Mouse (Mus musculus) adrenal gland, postnatal 25 days (tissue): ENCODE results near the gene Ctu1. TPM values are rescaled to one million over a fixed set of nuclear protein-coding genes. Genes with fewer than 3 reads are reported as not detected.
A peak's percentile ranks its signal among the peaks of the same experiment; 100 is the strongest.
"Not testable (repeated sequence)": the region's sequence is repeated elsewhere in the genome, so short reads cannot be mapped to it uniquely, and the experiment has no call there.

Experiments
- DNase-seq: peaks from one replicate; pipeline ENCODE4 v3.0.0; 2021; ENCODE audit warnings: mixed read lengths
- total RNA-seq: library from RNA; stranded (reverse); gene quantifications from 2 replicates; pipeline ENCODE4 v1.2.3, GENCODE M21; 2021

Gene Ctu1
- total RNA-seq, 1 experiment from 2014 or later: 13.4 TPM

DNA sequence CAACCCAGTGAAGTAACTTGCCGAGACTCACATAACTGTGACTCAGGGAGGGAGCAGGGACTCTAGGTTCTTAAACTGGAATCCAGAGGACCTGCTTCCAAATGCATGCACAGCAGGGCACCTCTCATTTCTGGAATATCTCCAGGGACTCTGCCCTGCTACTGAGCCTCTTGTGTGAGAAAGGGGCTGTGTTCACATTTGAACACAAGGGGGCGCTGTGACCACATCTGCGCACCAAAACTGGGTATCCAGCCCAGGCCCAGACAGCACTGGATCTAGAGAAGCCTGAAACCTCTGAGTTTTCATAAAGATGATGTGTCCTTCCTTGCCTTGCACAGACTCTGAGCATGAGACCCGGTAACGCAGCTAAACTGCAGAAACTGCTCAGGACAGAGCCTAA lies 9.1 kb downstream of the Ctu1 start:
- peak; percentile 63 for DNase-seq

DNA sequence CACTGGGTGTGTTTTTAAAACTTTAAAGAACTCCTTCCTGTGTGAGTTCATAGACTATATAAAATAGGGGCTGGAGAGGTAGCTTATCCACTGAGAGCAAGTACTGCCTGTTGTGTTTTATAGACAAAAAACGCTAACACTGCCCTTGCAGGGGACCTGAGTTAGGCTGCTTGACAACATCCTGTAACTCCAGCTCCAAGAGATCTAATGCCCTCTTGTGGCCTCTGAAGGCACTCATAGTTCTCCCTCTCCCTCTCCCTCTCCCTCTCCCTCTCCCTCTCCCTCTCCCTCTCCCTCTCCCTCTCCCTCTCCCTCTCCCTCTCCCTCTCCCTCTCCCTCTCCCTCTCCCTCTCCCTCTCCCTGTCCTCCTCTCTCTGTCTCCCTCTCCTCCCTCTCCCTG lies 10.7 kb downstream of the Ctu1 start:
- not testable (repeated sequence) for DNase-seq

DNA sequence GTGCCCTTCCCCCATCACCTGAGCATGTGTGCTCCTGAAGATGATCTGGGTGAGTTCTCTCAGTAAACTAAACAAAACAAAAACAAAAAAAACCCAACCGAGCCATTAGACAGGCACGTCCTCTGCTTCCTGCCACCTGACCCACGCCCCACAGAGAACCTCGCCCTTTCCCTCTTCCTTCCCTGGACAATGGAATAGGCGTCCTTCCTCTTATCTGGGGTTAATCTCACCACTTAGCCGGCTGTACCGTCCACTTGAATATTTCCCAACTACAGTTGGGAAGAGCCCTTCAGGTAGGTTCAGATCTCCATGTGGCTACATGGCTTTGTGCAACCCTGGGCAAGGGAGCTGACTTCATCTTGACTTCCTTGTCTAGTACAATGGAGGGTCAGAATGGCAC lies 13.3 kb downstream of the Ctu1 start:
- no peak for DNase-seq

DNA sequence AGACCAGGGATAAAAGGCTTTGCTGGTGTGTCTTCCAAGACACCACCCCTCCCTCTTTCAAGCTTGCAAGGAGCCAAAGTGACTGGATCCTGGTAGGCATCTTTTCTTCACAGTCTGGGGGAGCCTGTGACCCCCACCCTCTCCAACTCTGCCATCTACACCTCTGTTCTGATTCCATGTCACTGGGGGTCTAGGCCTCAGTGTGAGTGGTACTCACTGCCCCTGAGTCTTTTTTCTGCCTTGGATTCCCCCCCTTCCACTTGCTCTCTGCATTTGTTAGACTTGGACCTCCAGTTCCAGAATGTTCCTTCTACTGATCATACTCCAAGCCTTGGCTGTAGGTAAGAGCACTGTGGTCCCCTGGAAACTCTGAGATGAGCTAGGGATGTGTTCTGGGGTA lies 18.3 kb downstream of the Ctu1 start, which contains the start of gene Klk14:
Gene Klk14 (plus strand): TSS at position 301 of the 400 bp plus-strand sequence.
- no peak for DNase-seq

DNA sequence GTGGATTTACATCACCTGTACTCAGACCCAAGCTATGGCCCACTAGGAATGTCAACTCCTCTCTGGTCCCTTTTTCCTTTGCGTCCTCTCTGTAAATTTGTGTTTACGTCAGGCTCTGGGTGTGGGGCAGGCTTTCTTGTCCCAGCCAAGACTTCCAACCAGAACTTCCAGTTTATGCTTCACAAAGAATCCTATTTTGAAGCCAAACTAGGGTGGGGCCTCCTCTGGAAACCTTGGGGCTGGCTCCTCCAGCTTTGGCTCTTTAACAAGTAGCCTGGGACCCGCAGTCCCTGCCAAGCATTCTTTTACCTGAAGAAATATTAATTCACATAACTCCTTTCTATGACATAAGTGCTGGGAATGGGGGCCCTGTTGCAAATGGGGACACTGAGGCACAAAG lies 38.2 kb downstream of the Ctu1 start:
- no peak for DNase-seq

DNA sequence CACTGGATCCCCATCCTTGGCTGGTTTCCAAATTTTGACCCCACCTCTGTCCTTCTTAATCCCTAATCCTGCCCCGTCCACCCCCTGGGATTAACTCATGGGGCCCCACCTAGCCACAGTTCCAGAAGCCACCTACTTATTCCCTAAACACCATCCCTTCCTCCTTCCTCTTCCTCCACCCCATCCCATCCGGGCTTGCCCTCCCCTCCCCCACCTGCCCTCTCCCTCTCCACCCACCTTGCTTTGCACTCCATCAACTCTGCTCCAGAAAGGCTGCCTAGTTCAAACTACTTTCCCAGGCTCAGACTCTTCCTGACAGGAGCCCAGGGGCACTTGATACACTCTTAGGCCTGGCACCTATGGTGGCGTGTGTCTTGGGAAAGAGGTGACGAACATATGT lies 40.5 kb downstream of the Ctu1 start, which contains the start of gene Klk13:
Gene Klk13 (plus strand): TSS at position 301 of the 400 bp plus-strand sequence.
- DNase-seq: no peak

DNA sequence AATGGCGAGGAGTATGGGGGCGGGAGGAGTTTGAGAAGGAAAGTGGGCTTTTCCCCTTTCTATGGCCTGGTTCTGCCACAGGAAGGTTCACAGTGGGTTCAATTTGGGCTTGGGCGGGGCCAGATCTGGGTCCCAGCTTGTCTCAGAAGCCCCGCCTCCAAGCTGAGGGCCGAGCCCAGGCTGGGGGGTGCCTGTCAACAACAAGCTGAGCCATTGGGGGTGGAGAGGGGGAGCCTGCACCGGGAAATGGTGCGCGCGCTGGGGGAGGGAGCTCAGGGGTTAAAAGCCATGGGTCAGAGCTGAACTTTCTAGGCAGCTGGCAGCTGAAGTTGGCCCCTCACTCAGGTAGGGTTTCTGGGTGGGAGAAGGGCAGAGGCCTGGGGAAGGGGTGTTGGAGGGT lies 41.1 kb downstream of the Ctu1 start:
- DNase-seq: no peak

DNA sequence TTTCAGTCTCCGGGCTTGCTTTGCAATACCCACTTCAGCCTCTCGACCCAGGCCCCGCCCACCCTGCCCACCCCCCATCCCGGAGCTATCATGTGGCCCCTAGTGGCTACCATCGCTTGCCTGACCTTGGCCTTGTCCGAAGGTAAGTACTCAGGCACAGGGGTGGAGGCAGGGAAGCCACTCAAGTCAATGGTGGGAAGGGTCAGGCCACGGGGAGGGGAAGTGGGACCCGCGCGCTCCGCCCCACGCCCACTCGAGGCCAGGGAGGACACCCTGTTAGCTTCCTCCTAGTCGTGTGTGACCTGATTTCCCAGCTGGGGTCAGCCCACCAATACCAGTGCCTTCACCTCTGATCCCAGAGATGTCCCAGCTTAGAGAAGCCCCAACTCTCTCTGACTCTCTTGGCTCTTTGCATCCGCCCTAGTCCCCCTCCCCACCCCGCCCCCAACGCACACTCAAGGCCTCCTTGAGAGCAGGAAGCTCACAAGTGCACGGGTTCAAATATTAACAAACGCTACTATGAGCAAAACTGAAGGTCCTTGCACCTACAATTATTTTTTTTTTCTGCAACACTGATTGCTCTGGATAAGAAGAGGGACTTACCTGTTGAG lies 42.0 kb downstream of the Ctu1 start:
- no peak for DNase-seq

Other genes starting within 250 kb of the Ctu1 start
- gene Lim2, start 244.3 kb upstream of the Ctu1 start, total RNA-seq: not detected in 2 replicates
- gene Nkg7, start 234.9 kb upstream of the Ctu1 start, total RNA-seq: 0.46 TPM in 1 of 2 replicates, not detected in the other
- not detected in 2 replicates for gene Cldnd2, start 231.2 kb upstream of the Ctu1 start, total RNA-seq
- 373 and 390 TPM in 2 replicates for gene Etfb, start 227.9 kb upstream of the Ctu1 start, total RNA-seq
- 1.5 TPM in 1 of 2 replicates, not detected in the other for gene Gm45233, start 227.9 kb upstream of the Ctu1 start, total RNA-seq
- 3.6 and 4.6 TPM in 2 replicates for gene Vsig10l, start 208.9 kb upstream of the Ctu1 start, total RNA-seq
- 1.3 and 2.1 TPM in 2 replicates for gene Iglon5, start 181.9 kb upstream of the Ctu1 start, total RNA-seq
- not detected in 2 replicates for gene 4931406B18Rik, start 166.1 kb upstream of the Ctu1 start, total RNA-seq
- gene Cd33, start 127.6 kb upstream of the Ctu1 start, total RNA-seq: 1.2 and 2.4 TPM in 2 replicates
- gene Zfp658, start 109.8 kb upstream of the Ctu1 start, total RNA-seq: 2.8 and 3.1 TPM in 2 replicates
- gene Zfp719, start 92.4 kb upstream of the Ctu1 start, total RNA-seq: 16.2 and 17.5 TPM in 2 replicates
- gene Zfp819, start 64.8 kb upstream of the Ctu1 start, total RNA-seq: not detected in 2 replicates
- gene Ceacam18, start 37.3 kb upstream of the Ctu1 start, total RNA-seq: not detected in 2 replicates
- gene Siglece, start 11.9 kb upstream of the Ctu1 start, total RNA-seq: 1.9 and 2.1 TPM in 2 replicates
- not detected in 2 replicates for gene Klk14, start 18.4 kb downstream of the Ctu1 start, total RNA-seq
- not detected in 2 replicates for gene Klk13, start 40.6 kb downstream of the Ctu1 start, total RNA-seq
- not detected in 2 replicates for gene Klk12, start 96.9 kb downstream of the Ctu1 start, total RNA-seq
- not detected in 2 replicates for gene Klk11, start 102.6 kb downstream of the Ctu1 start, total RNA-seq
- gene Klk10, start 109.0 kb downstream of the Ctu1 start, total RNA-seq: not detected in 2 replicates
- gene Klk9, start 119.9 kb downstream of the Ctu1 start, total RNA-seq: not detected in 2 replicates
- 2.7 and 3.5 TPM in 2 replicates for gene Klk8, start 125.6 kb downstream of the Ctu1 start, total RNA-seq
- not detected in 2 replicates for gene Klk7, start 139.3 kb downstream of the Ctu1 start, total RNA-seq
- not detected in 2 replicates for gene Klk6, start 152.5 kb downstream of the Ctu1 start, total RNA-seq
- not detected in 2 replicates for gene Klk5, start 170.0 kb downstream of the Ctu1 start, total RNA-seq
- gene Klk4, start 209.1 kb downstream of the Ctu1 start, total RNA-seq: not detected in 2 replicates